Mouse (Mus musculus): ENCODE data around the gene Cfap99. TPM values are rescaled to one million over a fixed set of nuclear protein-coding genes. Genes with fewer than 3 reads are reported as not detected.

Gene Cfap99
- polyA plus RNA-seq, 1 experiment from 2014 or later = 0.08 TPM

GRCm38 (mm10) chr5:34266065-34266464 lies 22.3 kb upstream of the Cfap99 start:
- Histone ChIP-seq H3K4me1 (replicated peaks) (0 out of 2 replicates have a peak, but pooled peaks cover 3% of the 10 kb centered on the region), H3K9me3 (no peaks in the 10 kb centered on the region), H3K36me3 (no peaks in the 10 kb centered on the region), H3K27me3 (no peaks in the 10 kb centered on the region), H3K9ac (no peak overlapping the region), H3K4me2 (no peak overlapping the region), H3K4me3 (no peak overlapping the region), H3K27ac (no peak overlapping the region)
- no peak for ATAC-seq (ENCODE audit: low FRiP score)
- WGBS = 73% methylated on average over 4 of the region's 4 CpGs

DNA sequence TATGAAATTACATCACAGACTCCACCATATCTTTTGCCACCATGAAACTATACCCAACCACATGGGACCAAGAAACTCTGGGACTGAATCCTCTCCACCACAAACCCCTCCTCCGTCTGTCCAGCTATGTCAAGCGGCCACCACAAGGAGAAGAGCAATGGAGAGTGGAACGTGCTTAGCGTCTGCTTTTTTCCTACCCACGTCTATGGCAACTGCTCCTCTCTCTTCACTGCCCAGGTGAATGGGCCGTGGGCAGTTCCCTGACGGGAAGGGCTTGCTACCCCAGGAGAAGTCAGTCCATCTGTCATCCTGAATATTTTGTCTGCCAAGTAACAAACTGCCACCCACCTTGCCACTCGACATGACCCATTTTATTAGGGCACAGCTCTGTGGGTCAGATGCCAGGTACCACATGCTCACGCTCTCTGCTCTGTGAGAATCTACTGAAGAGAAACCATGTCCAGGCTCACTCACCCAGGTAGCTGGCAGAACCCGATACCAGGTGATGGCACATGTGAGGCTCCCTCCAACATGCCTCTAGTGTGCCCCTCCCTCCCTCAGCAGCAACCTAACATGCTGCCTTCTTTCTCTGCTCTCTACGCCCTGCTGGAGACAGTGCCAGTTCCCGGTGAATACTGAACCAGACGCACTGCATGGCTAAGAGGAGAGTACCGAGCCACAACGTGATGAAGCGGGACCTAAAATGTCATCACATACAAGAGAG lies 19.0 kb upstream of the Cfap99 start:
- Histone ChIP-seq H3K9me3 (no peaks in the 10 kb centered on the region), H3K27ac (no peak overlapping the region), H3K4me3 (no peak overlapping the region), H3K27me3 (no peaks in the 10 kb centered on the region), H3K36me3 (no peaks in the 10 kb centered on the region), H3K4me1 (replicated peaks) (peaks cover 10% of the 10 kb centered on the region; the same call in 1 of the 2 replicates), H3K4me2 (no peak overlapping the region), H3K9ac (no peak overlapping the region)
- 86% methylated on average over 16 of the region's 16 CpGs for WGBS
- ATAC-seq (ENCODE audit: low FRiP score) = no peak

DNA sequence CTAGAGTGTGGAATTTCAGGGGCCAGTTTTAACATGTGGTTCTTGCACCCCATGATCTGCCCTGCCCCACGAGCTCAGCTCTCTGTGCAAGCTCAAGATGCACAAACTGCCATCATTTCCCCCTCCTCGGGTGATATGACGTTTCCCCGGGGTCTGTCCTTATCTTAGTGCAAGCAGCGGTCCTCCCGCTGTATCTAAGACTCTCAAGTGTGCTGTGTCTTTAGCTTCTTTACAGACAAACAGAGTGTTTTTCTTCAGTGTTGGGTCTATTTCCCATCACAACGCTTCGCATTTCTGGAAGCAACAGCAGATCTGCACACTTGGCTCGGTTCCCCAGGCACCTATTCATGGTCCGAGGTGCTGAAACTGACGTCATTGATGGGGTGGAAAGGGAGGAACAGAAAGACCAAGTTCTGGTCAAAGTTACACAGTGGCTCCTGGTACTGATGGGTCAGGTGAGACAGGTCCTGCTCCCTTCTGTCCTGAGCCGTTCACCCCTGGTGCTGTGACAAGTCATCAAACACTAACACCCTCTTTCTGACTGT lies 18.4 kb upstream of the Cfap99 start:
- H3K27ac ChIP-seq = no peak overlapping the region
- no peaks in the 10 kb centered on the region for H3K9me3 ChIP-seq
- ATAC-seq (ENCODE audit: low FRiP score) = no peak
- 77% methylated on average over 12 of the region's 12 CpGs for WGBS
- H3K27me3 ChIP-seq = no peaks in the 10 kb centered on the region
- H3K36me3 ChIP-seq = no peaks in the 10 kb centered on the region
- peaks cover 10% of the 10 kb centered on the region; the same call in 1 of the 2 replicates for H3K4me1 ChIP-seq (replicated peaks)
- no peak overlapping the region for H3K4me3 ChIP-seq
- H3K9ac ChIP-seq = no peak overlapping the region
- no peak overlapping the region for H3K4me2 ChIP-seq

GRCm38 (mm10) chr5:34271743-34272142 lies 16.7 kb upstream of the Cfap99 start:
- 23% methylated on average over 4 of the region's 4 CpGs for WGBS
- Histone ChIP-seq H3K27ac (no peak overlapping the region), H3K4me1 (replicated peaks) (peaks cover 10% of the 10 kb centered on the region; the same call in 1 of the 2 replicates), H3K4me3 (no peak overlapping the region), H3K9me3 (no peaks in the 10 kb centered on the region), H3K4me2 (no peak overlapping the region), H3K27me3 (no peaks in the 10 kb centered on the region), H3K9ac (no peak overlapping the region), H3K36me3 (no peaks in the 10 kb centered on the region)
- ATAC-seq (ENCODE audit: low FRiP score) = no peak

DNA sequence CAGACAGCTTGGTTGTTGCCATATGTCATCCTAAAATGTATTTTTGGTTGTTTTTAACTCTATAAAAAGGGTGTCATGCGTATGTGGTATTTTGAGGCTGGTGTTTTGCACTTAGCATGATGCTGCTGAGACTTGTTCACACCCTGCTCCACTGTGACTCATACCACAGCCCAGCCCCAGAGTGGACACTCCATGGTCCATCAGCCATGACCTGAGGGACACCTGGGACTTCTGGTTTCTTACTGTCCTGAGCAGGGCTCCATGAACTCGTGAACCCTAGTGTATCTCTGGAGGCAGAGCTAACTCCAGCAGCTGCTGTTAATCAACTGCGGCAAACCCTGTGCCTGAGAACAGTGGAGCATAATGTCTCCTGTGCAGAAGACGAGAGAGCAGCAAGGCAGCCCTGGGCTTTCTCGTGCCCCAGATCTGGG lies 15.1 kb upstream of the Cfap99 start:
- WGBS = 89% methylated on average over 5 of the region's 5 CpGs
- no peak overlapping the region for H3K4me2 ChIP-seq
- H3K27ac ChIP-seq = no peak overlapping the region
- H3K36me3 ChIP-seq = no peaks in the 10 kb centered on the region
- H3K4me3 ChIP-seq = no peak overlapping the region
- no peaks in the 10 kb centered on the region for H3K9me3 ChIP-seq
- no peak for ATAC-seq (ENCODE audit: low FRiP score)
- H3K27me3 ChIP-seq = no peaks in the 10 kb centered on the region
- H3K9ac ChIP-seq = no peak overlapping the region
- peaks cover 7% of the 10 kb centered on the region; the same call in 1 of the 2 replicates for H3K4me1 ChIP-seq (replicated peaks)

- no peak for ATAC-seq (ENCODE audit: low FRiP score)
- no peak overlapping the region for H3K4me2 ChIP-seq
- no peaks in the 10 kb centered on the region for H3K27me3 ChIP-seq
- H3K9ac ChIP-seq = no peak overlapping the region
- no peak overlapping the region for H3K4me3 ChIP-seq
- no peaks in the 10 kb centered on the region for H3K36me3 ChIP-seq
- 89% methylated on average over 3 of the region's 3 CpGs for WGBS
- no peak overlapping the region for H3K27ac ChIP-seq
- H3K4me1 ChIP-seq (replicated peaks) = peaks cover 7% of the 10 kb centered on the region; the same call in 1 of the 2 replicates
- H3K9me3 ChIP-seq = no peaks in the 10 kb centered on the region
These were observed 14.1 kb upstream of the Cfap99 start for GRCm38 (mm10) chr5:34274268-34274667.

DNA sequence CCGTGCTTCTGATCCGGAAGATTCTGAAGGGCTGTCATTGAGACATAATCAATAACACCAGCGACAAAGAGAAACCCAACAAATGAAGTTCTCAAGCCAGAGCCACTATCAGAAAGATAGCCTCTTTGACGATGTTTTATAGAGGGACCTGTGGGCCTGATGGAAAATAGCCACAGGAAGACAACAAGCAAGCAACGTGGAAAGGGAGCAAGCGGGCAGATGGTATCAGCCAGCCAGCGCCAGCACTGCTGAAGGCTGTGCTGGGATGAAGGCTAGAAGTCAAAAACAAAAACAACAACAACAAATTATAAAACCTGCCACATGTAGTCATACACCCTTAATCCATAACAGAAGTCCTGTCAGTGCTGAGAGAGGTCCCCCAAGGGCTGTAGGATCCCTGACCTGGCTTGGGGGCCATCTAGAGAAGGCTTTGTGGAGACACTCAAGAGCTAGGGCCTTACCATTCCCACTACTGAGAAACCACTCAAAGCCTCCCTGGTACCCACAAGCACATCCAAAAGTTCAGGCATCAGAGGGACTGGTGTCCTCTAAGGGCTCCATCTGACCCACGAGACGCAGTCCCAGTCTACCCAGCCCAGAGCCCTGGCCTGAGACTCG lies 13.6 kb upstream of the Cfap99 start:
- H3K9ac ChIP-seq = no peak overlapping the region
- WGBS = 87% methylated on average over 10 of the region's 10 CpGs
- H3K27ac ChIP-seq = no peak overlapping the region
- H3K4me2 ChIP-seq = no peak overlapping the region
- no peaks in the 10 kb centered on the region for H3K27me3 ChIP-seq
- no peak overlapping the region for H3K4me3 ChIP-seq
- H3K36me3 ChIP-seq = no peaks in the 10 kb centered on the region
- peaks cover 7% of the 10 kb centered on the region; the same call in 1 of the 2 replicates for H3K4me1 ChIP-seq (replicated peaks)
- H3K9me3 ChIP-seq = no peaks in the 10 kb centered on the region
- no peak for ATAC-seq (ENCODE audit: low FRiP score)

DNA sequence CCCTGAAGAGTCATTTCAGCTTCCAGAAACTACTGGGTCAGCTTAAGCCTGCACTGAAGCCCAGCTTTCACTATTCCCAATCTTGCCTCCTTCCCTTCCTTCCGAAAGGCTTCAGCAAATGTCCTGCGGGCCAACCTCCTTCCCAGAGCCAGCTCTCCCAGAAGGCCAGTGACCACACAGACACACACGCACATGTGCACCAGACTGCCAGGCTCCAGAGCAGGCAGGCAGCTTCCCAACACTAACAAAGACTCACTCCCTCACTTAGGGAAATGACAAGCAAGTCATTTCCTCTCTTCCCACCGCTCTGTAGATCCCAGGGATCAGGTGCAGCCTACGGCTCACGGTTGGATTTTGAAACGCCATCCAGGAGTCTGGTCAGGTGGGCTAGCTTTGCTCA lies 12.2 kb upstream of the Cfap99 start:
- Histone ChIP-seq H3K36me3 (no peaks in the 10 kb centered on the region), H3K9me3 (no peaks in the 10 kb centered on the region), H3K4me3 (no peak overlapping the region), H3K4me1 (replicated peaks) (peaks cover 7% of the 10 kb centered on the region; the same call in 1 of the 2 replicates), H3K27ac (no peak overlapping the region), H3K4me2 (no peak overlapping the region), H3K27me3 (no peaks in the 10 kb centered on the region), H3K9ac (no peak overlapping the region)
- WGBS = 92% methylated on average over 7 of the region's 7 CpGs
- no peak for ATAC-seq (ENCODE audit: low FRiP score)

DNA sequence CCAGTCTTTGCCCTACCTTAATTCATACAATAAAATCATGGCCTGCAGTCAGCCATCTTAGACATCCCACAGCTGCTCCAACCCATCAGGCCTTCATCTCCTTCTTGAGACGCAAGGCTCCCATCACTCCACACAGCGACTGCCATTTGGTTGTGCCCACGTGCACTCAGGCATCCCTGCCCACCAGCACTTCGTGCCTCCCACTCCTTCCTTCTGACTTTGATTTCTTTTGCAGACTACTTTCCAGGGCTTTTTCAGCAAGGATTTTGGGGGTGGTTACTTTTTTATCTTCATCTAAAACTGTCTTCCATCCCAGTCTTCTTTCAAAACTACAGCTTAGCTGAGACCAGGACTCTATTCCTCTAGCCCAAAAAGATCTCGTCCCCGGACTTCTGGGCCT lies 11.7 kb upstream of the Cfap99 start:
- Histone ChIP-seq H3K27me3 (0 out of 2 replicates have a peak, but pooled peaks cover under 1% of the 10 kb centered on the region), H3K9me3 (no peaks in the 10 kb centered on the region), H3K27ac (no peak overlapping the region), H3K36me3 (no peaks in the 10 kb centered on the region), H3K9ac (no peak overlapping the region), H3K4me1 (replicated peaks) (peaks cover 7% of the 10 kb centered on the region; the same call in 1 of the 2 replicates), H3K4me3 (no peak overlapping the region), H3K4me2 (no peak overlapping the region)
- ATAC-seq (ENCODE audit: low FRiP score) = no peak
- 87% methylated on average over 6 of the region's 6 CpGs for WGBS

- 73% methylated on average over 4 of the region's 4 CpGs for WGBS
- no peak for ATAC-seq (ENCODE audit: low FRiP score)
- H3K4me1 ChIP-seq (replicated peaks) = peaks cover 11% of the 10 kb centered on the region
- no peak overlapping the region for H3K4me2 ChIP-seq
- peaks cover 8% of the 10 kb centered on the region; the same call in 1 of the 2 replicates for H3K27me3 ChIP-seq
- no peak overlapping the region for H3K4me3 ChIP-seq
- H3K9me3 ChIP-seq = no peaks in the 10 kb centered on the region
- no peak overlapping the region for H3K9ac ChIP-seq
- no peak overlapping the region for H3K27ac ChIP-seq
- no peaks in the 10 kb centered on the region for H3K36me3 ChIP-seq
These were observed 10.3 kb upstream of the Cfap99 start for GRCm38 (mm10) chr5:34278058-34278457.

GRCm38 (mm10) chr5:34279214-34279613 lies 9.2 kb upstream of the Cfap99 start:
- Histone ChIP-seq H3K9ac (no peak overlapping the region), H3K27ac (no peak overlapping the region), H3K4me3 (no peak overlapping the region), H3K9me3 (no peaks in the 10 kb centered on the region), H3K4me2 (no peak overlapping the region), H3K4me1 (replicated peaks) (peaks cover 5% of the 10 kb centered on the region; the same call in 1 of the 2 replicates), H3K27me3 (peaks cover 11% of the 10 kb centered on the region), H3K36me3 (no peaks in the 10 kb centered on the region)
- 89% methylated on average over 9 of the region's 9 CpGs for WGBS
- ATAC-seq (ENCODE audit: low FRiP score) = no peak

- Histone ChIP-seq H3K9ac (no peak overlapping the region), H3K4me1 (replicated peaks) (peaks cover 4% of the 10 kb centered on the region; the same call in 1 of the 2 replicates), H3K9me3 (no peaks in the 10 kb centered on the region), H3K4me3 (no peak overlapping the region), H3K27ac (no peak overlapping the region), H3K36me3 (no peaks in the 10 kb centered on the region), H3K27me3 (peaks cover 25% of the 10 kb centered on the region), H3K4me2 (no peak overlapping the region)
- 87% methylated on average over 7 of the region's 7 CpGs for WGBS
- no peak for ATAC-seq (ENCODE audit: low FRiP score)
These were observed 7.4 kb upstream of the Cfap99 start for GRCm38 (mm10) chr5:34280976-34281375.
